Mouse (Mus musculus): Measurements from ENCODE around the gene Lama2. TPM values are rescaled to one million over a fixed set of nuclear protein-coding genes. Genes with fewer than 3 reads are reported as not detected.

The Lama2 gene
- polyA plus RNA-seq (2017; shearing (Covaris generic)), result under 1 TPM in 1 of 2 experiments, not detected in 1; 0.53 TPM

GRCm38 (mm10) chr10:27619658-27620057, at the start of gene Lama2:
TSS of gene Lama2 (minus strand) at chr10:27619758.

